Mouse (Mus musculus): ENCODE results near the gene Myoz2. TPM values are rescaled to one million over a fixed set of nuclear protein-coding genes. Genes with fewer than 3 reads are reported as not detected.

The Myoz2 gene
- total RNA-seq, 2 experiments from 2014 or later: 209 to 515 TPM

Small RNA genes within 50 kb of the gene (microRNA-seq; reads per million reads assigned to microRNA genes)
- gene Gm22066: 0 reads per million in 2 experiments

Other genes with a start within 250 kb of the Myoz2 start
- not detected for gene Fabp2, start 139.9 kb downstream of the Myoz2 start, total RNA-seq (2021)
- not detected for gene Gm10959, start 115.7 kb downstream of the Myoz2 start, total RNA-seq (2021)
- 10 to 100 TPM; 21.1 to 24.7 TPM for gene 1810037I17Rik, start 110.8 kb downstream of the Myoz2 start, total RNA-seq (2021)
- gene Usp53, start 50.5 kb downstream of the Myoz2 start, total RNA-seq (2021): 10 to 100 TPM in 1 of 2 experiments, 1 to 10 TPM in 1; 8.4 to 11.1 TPM
- 100 to 1,000 TPM; 237 to 262 TPM for gene Synpo2, start 201.1 kb upstream of the Myoz2 start, total RNA-seq (2021)
- 1 to 10 TPM; 8.2 to 8.4 TPM for gene Sec24d, start 232.4 kb upstream of the Myoz2 start, total RNA-seq (2021)